Mouse (Mus musculus) lung, postnatal 14 days (tissue): ENCODE measurements around the gene Tshz2.
A peak's percentile ranks its signal among the peaks of the same experiment; 100 is the strongest.
"Not testable (repeated sequence)": the region's sequence is repeated elsewhere in the genome, so short reads cannot be mapped to it uniquely, and the experiment has no call there.

Source experiments
- DNase-seq: peaks from one replicate; pipeline ENCODE4 v3.0.0; 2021

Tshz2 gene

DNA sequence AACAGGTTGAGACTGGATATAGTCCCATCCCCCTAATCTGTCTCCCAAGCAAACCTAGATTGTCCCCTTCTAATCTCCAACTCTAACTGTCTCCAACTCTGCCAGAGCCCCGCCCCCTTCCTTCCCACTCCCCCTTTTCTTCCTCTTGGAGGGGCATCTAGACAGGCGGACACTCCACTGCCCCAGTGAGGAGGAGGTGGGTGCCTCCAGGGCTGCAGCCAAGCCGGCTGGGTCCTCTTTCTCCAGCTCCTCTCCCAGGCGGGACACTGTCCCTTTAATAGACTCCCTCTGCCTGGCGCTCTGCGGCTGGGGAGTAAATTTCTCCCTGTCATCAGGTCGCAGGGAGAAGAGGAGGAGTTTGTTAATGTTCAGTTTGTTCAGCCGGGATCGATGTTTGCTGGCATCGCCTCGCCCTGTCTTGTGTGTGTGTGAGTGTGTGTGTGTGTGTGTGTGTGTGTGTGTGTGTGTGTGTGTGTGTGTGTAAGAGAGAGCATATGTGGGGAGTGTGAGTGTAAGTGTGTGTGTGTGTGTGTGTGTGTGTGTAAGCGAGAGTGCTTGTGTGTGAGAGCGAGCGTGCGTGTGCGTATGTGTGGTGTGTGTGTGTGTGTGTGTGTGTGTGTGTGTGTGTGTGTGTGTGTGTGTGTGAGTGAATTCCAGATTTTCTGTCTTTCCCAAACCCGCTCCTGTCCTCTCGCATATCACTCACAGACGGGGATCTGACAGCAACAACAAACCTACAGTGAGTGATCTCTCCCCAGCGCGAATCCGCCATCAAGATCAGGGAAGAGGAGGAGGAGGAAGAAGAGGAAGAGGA is at the start of gene Tshz2:
Tshz2 (plus strand) TSS at position 676 of the 814 bp plus-strand sequence.
- peak; percentile 54 for DNase-seq

DNA sequence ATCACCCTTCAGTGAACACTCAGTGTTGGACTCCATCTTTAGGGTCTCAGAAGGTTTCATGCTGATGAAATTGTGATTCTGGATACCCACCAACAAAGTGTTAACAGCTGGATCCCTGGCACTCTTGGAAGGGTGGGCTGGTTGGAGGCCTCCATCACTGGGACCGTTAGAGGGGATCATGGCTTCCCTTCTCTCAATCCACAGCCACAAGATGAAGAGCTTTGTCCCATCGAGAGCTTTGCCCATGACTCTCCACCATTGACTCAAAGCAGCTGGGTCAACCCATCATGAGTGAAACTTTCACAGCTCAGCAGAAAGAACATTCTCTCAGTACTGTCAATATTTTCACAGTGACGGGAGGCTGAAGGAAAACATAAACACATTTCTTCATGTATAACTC is 49.3 kb upstream of the Tshz2 start:
- no peak for DNase-seq

DNA sequence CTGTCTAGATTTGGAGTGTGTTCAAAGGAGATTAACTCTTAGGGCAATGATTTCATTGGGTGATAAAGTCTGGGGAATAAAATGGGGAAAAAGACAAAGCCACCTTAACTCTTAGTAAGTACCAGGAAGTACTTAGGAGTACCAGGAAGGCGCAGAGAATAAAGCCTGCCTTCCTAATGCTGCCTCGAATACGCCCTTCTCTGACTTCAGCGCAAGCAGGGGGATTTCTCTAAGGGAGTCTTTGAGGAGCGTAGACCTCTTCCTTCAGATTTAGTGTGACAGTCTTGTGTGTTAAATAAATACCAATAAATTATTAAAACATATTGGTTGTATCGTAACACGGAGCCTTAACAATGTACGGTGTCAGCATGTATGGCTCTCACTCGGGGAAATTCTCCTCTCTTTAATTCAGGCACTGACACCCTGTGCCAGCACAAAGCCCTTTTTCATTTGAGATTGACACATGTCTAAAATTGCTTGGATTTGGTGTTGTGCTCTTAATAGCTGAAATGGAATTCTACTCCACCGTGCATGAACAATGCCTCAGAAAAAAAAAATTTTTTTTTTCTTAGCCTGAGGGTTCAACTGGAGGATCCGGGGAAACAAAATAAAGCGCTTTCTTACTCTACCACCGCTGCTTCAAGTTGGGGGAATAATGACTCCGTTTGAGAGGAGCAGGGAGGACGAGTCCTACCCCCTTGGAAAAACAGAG is 47.9 kb upstream of the Tshz2 start:
- DNase-seq, result no peak

DNA sequence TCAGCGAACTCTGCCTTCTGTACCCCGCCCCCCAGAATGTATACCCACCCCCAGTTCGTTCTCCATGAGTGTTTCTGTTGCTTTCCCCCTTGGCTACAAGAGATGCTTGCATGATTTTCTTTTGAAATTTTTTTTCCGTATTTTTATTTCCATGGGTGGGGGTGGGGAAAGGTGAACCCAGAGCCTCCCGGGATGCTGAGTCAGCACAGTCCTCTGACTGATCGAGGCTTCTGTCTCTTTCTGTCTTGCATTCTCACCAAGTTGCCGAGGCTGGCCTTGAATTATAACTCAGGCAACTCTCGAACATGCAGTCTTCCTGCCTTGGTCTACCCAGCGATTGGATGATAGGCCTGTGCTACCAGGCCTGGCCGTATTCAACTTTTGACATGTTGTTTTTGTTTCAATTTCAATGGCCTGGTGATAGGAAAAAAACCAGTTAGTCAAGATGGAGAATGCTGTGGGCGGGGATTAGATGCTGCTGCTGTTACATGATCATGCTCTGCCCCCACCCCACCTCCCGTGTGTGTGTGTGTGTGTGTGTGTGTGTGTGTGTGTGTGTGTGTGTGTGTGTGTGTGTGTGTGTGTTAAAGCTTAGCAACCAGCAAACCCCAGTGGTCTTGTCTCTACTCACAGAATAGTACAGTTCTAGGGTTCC is 47.1 kb upstream of the Tshz2 start:
- no peak for DNase-seq

DNA sequence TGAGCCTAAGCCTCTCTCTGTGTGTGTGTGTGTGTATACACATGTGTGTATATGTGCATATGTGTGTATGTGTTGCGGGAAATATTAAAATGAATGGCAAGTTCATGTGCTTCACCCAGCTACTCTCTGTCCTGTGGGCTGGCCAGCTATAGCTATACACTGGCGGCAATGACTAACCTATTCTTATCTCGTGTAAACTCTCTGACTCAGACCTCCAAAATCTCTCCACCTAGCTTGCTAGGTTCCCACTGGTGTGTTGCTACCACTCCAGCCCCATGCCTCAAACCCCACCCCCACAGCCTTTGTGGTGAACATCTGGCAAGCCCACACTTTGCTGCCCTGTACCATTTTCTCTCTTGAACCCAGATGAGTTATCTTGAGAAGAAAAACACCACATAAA is 46.1 kb upstream of the Tshz2 start:
- DNase-seq, result no peak

DNA sequence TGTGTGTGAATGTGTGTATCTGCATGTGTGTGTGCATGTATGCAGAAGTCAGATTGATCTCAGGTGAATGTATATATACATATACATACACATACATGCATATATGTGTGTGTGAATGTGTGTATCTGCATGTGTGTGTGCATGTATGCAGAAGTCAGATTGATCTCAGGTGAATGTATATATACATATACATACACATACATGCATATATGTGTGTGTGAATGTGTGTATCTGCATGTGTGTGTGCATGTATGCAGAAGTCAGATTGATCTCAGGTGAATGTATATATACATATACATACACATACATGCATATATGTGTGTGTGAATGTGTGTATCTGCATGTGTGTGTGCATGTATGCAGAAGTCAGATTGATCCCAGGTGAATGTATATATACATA is 45.2 kb upstream of the Tshz2 start, which contains the start of gene Gm11011:
Gm11011 (minus strand) TSS at position 101 of the 400 bp plus-strand sequence.
- not testable (repeated sequence) for DNase-seq

DNA sequence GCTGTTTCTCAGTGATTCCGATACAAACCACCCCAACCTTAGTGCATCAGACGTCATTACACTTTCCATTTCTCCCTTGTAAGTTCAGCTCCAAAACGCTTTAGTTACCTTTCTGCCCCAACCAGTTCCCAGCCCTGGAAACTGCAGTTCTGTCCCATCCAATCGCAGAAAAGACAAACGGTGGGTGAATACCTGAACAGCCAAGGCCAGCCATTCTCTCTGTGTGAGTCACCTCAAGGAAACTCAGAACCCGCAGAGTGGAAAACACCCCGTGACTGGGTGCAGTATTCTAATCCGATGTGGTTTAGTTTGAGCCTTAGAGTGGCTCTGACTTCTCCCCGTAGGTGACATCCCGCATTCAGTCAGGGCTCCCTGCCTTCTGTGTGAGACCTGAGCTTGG is 43.1 kb upstream of the Tshz2 start:
- no peak for DNase-seq

DNA sequence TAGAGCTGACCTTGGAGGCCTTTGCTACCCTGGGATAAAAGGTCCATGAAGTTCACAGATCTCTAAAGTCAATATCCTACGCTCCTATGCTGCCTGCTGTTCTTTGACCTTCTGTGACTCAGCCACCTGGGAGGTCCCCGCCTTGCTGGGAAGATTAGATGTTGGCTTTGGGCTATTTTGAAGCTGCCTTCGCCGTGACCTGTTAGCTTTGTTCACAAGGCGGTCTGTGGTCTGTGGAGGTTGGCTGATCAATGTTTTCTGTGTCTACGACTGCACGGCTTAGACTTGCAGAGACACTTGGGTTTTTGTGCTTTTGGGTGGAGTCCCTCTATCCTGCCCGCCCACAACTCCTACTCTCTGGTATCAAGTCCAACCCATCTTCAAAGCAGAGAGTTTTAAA is 42.4 kb upstream of the Tshz2 start:
- DNase-seq, result no peak

DNA sequence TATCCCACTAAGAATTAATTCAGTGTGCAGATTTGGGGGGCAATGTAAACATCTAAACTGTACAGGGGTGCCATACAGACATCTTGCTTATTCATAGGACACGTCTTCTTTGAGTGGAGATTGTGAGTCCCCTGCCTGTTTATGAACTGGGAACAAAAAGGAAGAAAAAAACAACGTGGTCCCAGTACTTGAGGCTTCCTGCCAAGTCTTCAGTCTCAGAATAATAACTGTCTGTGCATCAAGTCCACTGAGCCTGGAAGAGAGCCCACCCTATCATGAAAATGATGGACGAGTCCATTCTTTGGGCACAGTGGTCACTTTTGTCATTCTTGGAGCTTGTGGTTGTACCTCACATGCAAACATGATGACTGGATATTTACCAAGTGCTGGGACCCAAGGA is 39.1 kb upstream of the Tshz2 start:
- DNase-seq, result no peak

DNA sequence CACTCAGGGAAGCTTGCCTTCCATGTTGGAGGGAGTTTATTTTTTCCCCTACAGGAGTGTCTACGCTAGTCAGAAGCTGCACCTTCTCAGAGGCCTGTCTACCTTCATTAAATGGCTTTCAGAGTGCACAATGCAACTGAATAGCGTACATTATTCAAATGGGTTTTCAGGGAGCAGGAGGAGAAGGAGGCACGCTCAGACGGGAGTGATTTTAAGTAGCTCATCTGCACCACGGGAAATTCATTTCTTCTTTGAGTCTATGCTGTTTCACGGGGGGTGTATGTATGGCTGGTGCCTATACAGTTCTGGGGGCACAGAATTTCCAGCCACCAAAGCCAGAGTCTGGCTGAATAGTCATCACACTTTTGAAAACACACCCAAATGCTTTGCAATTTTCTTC is 35.5 kb upstream of the Tshz2 start:
- DNase-seq, result no peak

DNA sequence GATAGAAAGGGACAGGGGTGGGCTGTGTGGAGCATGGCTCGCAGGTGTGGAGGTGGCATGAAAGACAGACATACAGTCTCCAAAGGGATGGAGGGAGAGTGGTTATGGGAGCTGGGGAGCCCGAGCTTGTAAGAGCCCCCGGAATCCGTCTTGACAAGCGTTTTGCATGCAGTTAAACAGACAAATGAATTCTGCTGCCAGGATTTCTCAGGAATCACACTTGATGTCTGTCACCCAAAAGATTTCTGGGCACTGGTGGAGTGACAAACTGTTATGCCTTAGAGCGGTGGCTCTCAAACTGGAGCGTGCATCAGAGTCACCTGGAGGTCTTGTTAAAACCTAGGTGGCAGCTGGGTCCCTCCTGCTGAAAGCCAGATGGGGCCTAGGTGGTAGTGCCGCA is 34.8 kb upstream of the Tshz2 start:
- no peak for DNase-seq

DNA sequence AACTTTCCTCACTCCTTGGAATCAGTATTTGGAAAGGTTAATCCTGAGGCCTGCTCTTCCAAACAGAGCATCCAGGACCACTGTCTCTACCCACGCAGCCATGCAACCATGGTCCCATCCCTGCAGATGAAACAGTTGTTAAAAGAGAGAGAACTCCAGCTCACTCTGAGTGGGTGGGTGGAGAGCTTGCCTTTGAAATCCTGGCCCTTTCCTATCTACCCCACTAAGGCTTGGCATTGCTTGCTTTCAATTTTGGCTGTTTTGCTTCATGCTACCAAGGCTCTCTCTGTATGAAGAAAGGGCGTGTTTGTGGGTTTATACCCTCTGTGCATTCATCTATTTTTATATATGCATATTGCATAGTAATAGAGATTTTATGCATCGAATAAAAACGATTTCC is 33.2 kb upstream of the Tshz2 start:
- DNase-seq, result no peak

DNA sequence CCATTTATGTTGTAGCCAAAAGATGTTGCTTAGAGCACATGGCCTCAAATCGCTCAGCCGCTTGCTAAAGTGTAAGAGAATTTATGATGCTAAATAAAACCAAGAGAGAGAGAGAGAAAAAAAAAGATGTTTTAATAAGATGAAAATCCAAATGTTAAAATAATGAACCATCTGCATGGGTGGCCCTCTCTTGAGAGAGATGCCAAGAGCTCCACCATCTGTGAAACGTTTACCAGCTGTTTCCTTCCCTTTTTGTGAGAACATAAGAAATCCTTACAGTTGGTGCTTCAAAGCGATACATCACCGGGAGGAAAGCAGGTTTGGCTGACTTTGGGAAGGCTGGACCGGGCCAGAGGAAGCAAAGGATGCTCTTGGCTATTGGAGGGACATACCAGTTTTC is 32.6 kb upstream of the Tshz2 start:
- DNase-seq, result no peak

DNA sequence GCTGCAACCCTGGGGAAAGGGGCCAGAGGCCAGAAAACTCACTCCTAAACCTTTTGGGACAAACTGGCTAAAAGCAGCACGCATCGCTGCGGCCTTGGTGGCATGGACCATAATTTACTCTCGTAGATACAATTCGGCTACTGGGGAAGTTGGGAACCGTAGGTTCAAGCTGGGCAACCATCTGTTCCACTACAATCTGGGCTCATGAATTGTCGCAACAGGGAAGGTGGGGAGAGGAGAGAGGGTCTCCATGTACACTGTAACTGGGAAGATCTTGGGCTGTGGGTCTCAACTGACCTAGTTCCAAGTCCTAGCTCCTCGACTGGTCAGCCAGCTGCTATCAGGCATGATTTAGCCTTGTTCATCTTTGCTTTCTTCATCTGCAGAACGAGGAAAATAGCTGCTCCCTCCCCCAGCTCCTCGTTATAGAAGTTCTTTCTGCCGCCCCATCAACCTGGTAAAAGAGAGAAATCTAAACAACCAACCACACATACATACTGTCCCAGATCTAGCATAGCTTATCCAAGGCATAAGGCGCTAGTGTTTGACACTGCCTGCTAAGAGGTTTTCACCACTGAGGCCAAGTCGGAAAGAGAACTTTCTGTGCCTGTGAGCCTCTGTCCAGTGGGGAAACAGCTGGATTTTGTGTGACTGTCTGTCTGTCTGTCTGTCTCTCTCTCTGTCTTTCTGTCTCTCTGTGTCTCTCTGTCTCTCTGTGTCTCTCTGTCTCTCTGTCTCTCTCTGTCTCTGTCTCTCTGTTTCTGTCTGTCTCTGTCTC is 25.7 kb upstream of the Tshz2 start:
- DNase-seq, result no peak

DNA sequence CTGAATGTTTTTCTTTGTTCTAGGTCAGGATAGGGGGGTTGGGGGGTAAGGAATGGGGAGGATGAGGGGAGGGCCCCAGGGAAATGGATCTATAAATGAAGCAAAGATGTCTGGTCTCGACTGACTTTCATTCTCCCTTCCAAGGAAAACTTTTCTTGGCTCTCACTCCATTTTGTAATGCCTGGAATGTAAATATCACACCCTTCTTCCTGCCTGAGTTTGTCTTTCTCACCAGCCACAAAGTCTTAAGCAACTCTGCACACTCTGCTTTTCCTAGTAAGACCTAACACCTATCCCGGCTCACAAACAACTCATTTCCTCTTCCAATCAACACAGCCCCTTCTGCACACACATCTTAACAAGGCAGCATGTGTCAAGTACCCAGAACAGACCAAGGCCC is 25.0 kb upstream of the Tshz2 start:
- DNase-seq, result peak; percentile 9

DNA sequence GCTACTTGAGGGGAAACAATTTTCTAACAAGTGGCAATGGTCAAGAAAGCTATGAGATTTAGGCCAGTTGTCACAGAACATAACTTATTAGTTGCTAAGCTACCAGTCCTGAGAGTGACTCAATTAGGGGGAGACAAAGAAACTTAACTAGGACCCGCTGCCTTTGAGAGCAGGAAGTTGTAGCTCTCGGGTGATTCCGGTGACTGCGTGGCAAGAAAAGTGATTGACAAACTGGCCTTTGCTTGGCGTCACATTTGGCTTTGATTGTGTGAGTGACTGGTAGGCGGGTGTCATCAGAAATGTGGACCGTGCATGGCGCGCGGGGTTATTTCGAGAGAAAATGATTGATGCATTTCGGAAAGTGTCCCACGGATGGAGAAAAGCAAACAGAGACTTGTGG is 22.9 kb upstream of the Tshz2 start:
- peak; percentile 10 for DNase-seq

DNA sequence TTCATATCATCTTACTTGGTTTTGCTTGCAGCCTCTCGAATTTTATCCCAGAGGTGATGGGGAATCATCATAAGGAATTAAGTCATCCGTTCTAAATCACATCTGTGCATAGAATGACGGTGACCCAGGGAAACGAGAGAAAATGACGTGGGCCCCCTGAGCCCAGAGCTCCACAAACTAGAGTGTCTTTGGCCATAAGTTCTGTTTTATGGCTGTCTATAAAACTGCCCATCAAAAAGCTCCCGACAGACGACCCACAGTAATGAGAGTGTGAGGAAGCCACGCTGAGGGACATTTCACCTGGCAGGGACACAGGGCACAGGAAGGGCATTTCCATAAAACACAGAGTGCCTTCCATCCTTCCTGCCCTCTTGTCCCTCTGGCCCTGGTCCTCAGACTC is 21.9 kb upstream of the Tshz2 start:
- no peak for DNase-seq

DNA sequence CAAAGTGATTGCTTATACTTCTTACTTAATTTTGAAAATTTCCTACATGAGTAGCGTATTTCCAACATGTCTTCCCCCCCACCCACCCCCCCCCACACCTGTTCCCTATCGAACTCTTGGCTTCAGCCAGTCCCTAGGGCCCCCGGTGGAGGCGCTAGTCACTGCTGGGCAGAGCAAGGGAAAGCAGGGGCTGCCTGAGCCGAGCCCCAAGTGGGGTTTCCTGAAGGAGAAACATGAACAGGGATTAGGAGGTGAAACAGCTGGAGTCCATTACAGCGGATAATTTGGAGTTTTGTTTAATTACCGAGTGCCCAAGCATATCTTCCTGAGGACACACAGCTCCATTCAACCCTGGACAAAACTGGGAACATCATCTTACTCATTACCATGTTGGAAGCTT is 21.3 kb upstream of the Tshz2 start:
- no peak for DNase-seq

DNA sequence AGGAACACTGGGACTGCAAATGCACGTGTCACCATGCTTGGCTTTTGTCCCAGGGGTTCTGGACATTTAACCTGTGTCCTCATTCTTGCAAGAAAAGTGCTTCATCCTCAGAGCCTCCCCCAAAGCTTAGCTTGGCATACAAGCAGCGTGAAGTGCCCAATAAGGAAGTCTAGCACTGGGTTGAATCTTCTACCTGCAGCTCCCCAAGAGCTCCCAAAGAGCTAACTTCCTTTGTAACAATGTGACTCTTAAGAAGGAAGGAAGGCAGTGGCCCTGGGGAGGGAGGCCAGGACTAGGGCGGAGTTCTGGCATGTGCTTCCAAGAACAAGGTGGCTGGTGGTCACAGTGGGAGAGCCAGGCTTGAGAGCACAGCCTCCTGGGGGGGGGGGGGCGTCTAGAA is 18.1 kb upstream of the Tshz2 start:
- DNase-seq, result no peak

DNA sequence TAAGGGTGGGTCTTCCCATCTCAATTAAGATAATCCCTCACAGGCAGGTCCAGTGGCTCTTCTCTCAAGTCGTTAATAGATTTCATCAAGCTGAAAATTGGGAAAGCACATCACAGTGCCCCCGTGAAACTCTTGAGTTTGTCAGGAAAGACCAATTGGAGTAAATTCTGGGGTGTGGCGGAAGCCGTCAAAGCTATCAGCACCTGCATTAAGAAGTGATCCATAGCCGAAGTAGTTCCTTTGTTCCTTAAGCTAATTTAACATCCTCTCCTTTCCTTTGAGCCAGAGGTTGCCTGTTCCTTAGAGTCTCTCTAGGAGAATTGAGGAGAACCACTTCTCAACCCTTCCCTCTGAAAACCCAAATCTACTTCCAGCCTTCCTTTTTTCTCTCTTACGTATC is 16.8 kb upstream of the Tshz2 start:
- no peak for DNase-seq

DNA sequence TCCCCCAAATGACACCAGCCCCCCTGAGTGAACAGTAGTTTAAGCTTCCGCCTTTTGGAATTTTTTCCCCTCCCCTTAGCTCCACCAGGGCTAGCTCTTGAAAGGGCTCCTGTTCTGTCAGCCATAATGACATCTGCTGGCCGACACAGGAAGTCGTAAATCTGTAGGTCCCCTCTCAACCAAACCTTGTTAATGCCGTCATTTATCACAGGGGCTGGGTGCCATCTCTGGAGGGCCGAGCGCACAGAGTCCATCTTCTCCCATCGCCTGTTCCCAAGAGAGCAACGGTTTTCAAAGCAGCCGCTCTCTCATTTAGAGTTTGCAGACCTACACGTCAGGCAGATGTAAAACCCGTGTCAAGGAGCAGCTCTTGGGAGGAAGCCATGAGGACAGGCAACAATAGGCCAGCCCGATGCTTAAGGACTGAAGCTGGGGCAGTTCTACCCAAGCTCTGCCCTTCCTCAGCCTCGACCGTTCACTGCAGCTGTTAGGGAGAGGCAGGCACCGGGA is 11.6 kb upstream of the Tshz2 start:
- peak; percentile 13 for DNase-seq

DNA sequence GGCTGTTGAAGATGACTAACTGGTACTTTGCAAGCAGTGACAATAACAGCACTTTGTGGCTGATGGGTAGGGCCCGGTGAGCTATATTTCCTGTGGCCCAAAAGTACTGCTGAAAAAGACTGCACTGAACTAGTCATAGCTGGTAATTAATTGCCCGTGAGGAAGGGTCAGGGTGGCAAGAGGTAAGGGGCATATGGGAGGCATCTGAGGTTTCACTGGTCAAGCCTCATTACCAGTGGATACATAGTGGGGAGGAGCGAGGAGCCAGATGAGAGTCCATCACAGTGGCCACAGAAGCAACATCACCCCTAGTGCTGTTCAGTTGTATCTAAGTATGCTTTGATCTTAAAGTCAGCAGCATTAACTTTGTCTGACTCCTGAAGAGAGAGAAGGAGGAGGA is 2.7 kb upstream of the Tshz2 start:
- no peak for DNase-seq
